Mouse (Mus musculus): Measurements from ENCODE around the gene Nat10. TPM values are rescaled to one million over a fixed set of nuclear protein-coding genes. Genes with fewer than 3 reads are reported as not detected.

Nat10 gene
- 10 to 100 TPM in 1 of 2 experiments, 1 to 10 TPM in 1; 9.8 to 13.1 TPM for polyA plus RNA-seq (2012; fragmentation: generic; extraction: Trizol)

DNA sequence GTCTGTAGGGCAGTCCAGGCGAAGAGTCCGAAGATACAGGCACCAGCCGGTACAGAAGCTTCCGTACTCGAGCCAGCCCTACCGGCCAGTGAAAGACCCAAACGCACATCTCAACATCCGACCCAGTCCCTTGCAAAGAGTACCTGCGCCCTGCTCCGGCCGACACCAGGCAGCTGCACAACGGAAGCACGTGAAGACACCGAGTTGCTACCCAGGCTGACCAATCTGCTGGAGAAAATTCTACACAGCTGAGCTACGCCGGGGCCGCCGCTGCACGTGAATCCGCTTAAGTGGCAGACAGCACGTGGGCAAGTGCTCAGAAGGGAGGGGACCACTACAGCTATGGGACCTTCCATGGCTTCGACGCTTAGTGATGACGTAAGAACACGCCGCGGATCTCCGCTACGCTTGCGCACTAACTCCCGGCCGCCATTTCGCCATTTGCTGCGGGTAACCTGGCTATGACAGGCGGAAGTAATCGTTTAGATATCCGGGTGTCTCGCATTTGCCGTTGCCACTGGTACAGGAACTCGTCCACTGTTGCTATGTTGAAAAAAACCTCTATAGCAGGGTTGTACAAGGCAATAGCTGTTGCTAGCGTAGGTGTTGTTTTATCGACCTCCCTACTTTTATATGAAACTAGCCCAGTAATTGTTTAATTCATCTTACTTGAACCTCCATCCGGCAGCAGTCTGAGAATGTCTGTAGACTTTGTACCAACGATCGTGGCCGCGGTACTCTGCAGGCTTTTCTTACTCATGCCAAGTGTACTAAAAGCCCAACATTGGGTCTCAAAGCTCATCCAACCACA is at the start of gene Nat10:
Gene Nat10 (minus strand): TSS at position 365 of the 811 bp plus-strand sequence.

DNA sequence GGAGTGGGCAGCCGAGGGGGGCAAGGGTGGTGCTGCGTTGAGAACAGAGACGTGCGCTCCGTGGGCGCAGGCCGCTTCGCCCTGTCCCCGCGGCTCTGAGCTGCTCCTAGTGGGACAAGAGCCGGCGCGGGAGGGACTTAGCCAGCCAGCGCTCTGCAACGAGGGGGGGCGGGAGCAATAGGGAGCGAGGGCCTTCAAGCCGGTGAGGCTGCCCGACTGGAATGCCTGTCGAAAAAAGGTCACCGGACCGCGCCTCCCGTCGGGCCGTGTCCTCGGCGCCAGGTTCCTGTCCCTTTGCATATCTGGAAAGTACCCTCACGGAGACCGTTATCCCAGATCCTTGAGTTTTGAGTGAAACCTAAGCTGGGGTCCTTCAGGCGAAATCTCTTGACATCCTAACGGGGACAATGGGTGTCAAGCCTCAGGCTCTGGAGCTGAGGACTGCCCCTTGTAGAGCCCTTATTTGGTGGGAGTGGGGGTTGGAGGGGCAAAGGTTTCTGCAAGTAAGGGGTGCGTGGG is 36.5 kb upstream of the Nat10 start, which contains the start of gene Caprin1:
Gene Caprin1 (minus strand): TSS at position 159 of the 519 bp plus-strand sequence.

Other genes with a start within 250 kb of the Nat10 start
- gene Abtb2, start 195.0 kb downstream of the Nat10 start, polyA plus RNA-seq (2012; fragmentation: generic; extraction: Trizol): 10 to 100 TPM in 1 of 2 experiments, 1 to 10 TPM in 1; 2.7 to 16.0 TPM
- 10 to 100 TPM in 1 of 2 experiments, 1 to 10 TPM in 1; 9.3 to 78.4 TPM for gene Caprin1, start 36.4 kb upstream of the Nat10 start, polyA plus RNA-seq (2012; fragmentation: generic; extraction: Trizol)
- under 1 TPM in 1 of 2 experiments, not detected in 1; 0.06 TPM for gene Lmo2, start 196.7 kb upstream of the Nat10 start, polyA plus RNA-seq (2012; fragmentation: generic; extraction: Trizol)